Mouse (Mus musculus): ENCODE results near the gene Kansl2.

GRCm38 (mm10) chr15:98527056-98527771 is 6.8 kb downstream of the Kansl2 start:
- TF ChIP-seq EP300 (IDR thresholded peaks at IDR 0.05; ENCODE audit: low read depth): no peak
- TF ChIP-seq CTCF (IDR thresholded peaks at IDR 0.05; ENCODE audit: low read depth): no peak
